Mouse (Mus musculus): ENCODE data around the gene Chst7. TPM values are rescaled to one million over a fixed set of nuclear protein-coding genes. Genes with fewer than 3 reads are reported as not detected.

Gene Chst7
- total and polyA plus RNA-seq, 3 experiments = not detected

GRCm38 (mm10) chrX:20129466-20129865, 70.1 kb downstream of the Chst7 start:
- Histone ChIP-seq H3K27ac (ENCODE audit: control insufficient read depth, low read depth, low read length) (no peak overlapping the region), H3K4me1 (ENCODE audit: control insufficient read depth in 1 of 2, insufficient read depth in 2 of 2, low read length in 2 of 2) (no peaks in the 10 kb centered on the region), H3K27me3 (ENCODE audit: control insufficient read depth in 1 of 2, insufficient read depth in 2 of 2, low read length in 2 of 2) (no peaks in the 10 kb centered on the region), H3K79me2 (ENCODE audit: control insufficient read depth, insufficient read depth, low read length, poor library complexity) (no peaks in the 10 kb centered on the region), H3K4me3 (ENCODE audit: control insufficient read depth in 1 of 2, insufficient read depth in 1 of 2, low read depth in 2 of 2, low read length in 2 of 2) (no peak overlapping the region), H3K9me3 (replicated peaks; ENCODE audit: insufficient read depth, low read length) (no peaks in the 10 kb centered on the region), H3K36me3 (ENCODE audit: control insufficient read depth in 1 of 2, insufficient read depth in 2 of 2, low read length in 2 of 2) (no peaks in the 10 kb centered on the region), H3K9ac (ENCODE audit: control insufficient read depth, low read depth, low read length, poor library complexity, severe bottlenecking) (no peak overlapping the region)
- DNase-seq (ENCODE audit: low read depth, low spot score) = no peak
- TF ChIP-seq MXI1 (IDR thresholded peaks at IDR 0.05; ENCODE audit: low read depth, low read length) = no peak
- TF ChIP-seq KAT2A (conservative IDR thresholded peaks at IDR 0.05; ENCODE audit: low read depth, low read length) = no peak
- TF ChIP-seq TBP (IDR thresholded peaks at IDR 0.05; ENCODE audit: low read depth, low read length) = no peak
- no peak for TF ChIP-seq USF2 (IDR thresholded peaks at IDR 0.05; ENCODE audit: borderline replicate concordance in 1 of 2, insufficient read depth in 1 of 2, low read depth in 1 of 2, low read length in 2 of 2)
- TF ChIP-seq MAZ (IDR thresholded peaks at IDR 0.05; ENCODE audit: low read depth, low read length) = no peak
- TF ChIP-seq TCF12 (IDR thresholded peaks at IDR 0.05; ENCODE audit: low read depth, low read length) = no peak
- no peak for TF ChIP-seq HCFC1 (IDR thresholded peaks at IDR 0.05; ENCODE audit: low read depth, low read length)
- TF ChIP-seq MAFK (IDR thresholded peaks at IDR 0.05; ENCODE audit: borderline replicate concordance, low read depth, low read length) = no peak
- TF ChIP-seq GABPA (IDR thresholded peaks at IDR 0.05; ENCODE audit: low read depth, low read length) = no peak
- TF ChIP-seq CHD1 (IDR thresholded peaks at IDR 0.05; ENCODE audit: low read depth, low read length) = no peak
- no peak for TF ChIP-seq ZNF384 (IDR thresholded peaks at IDR 0.05; ENCODE audit: low read depth, low read length)
- TF ChIP-seq MEF2A (IDR thresholded peaks at IDR 0.05; ENCODE audit: extremely low read depth, insufficient replicate concordance, low read depth, low read length, poor library complexity, severe bottlenecking) = no peak
- TF ChIP-seq GATA1 (IDR thresholded peaks at IDR 0.05; ENCODE audit: low read depth, low read length) = no peak
- TF ChIP-seq RAD21 (IDR thresholded peaks at IDR 0.05; ENCODE audit: low read depth, low read length) = no peak
- TF ChIP-seq BHLHE40 (IDR thresholded peaks at IDR 0.05; ENCODE audit: borderline replicate concordance, low read depth, low read length) = no peak
- TF ChIP-seq JUND (IDR thresholded peaks at IDR 0.05; ENCODE audit: low read depth, low read length) = no peak
- no peak for TF ChIP-seq NRF1 (IDR thresholded peaks at IDR 0.05; ENCODE audit: insufficient read depth, low read depth, low read length, poor library complexity, severe bottlenecking)
- no peak for TF ChIP-seq USF1 (IDR thresholded peaks at IDR 0.05; ENCODE audit: low read depth, low read length)

Other genes starting within 250 kb of the Chst7 start
- gene Slc9a7, start 232.2 kb downstream of the Chst7 start, total RNA-seq (2012; rRNA removed) = not detected in 2 replicates
- gene Slc9a7, start 232.2 kb downstream of the Chst7 start, polyA plus RNA-seq (2012; ENCODE audit: insufficient read depth in 1 of 2, insufficient read length in 2 of 2, low read depth in 1 of 2, low replicate concordance in 2 of 2, missing spikeins in 1 of 2) = not detected